Mouse (Mus musculus): ENCODE data around the gene Arfgap3. TPM values are rescaled to one million over a fixed set of nuclear protein-coding genes. Genes with fewer than 3 reads are reported as not detected.

Gene Arfgap3
- polyA plus RNA-seq, 2 experiments: 10.1 to 15.3 TPM

DNA sequence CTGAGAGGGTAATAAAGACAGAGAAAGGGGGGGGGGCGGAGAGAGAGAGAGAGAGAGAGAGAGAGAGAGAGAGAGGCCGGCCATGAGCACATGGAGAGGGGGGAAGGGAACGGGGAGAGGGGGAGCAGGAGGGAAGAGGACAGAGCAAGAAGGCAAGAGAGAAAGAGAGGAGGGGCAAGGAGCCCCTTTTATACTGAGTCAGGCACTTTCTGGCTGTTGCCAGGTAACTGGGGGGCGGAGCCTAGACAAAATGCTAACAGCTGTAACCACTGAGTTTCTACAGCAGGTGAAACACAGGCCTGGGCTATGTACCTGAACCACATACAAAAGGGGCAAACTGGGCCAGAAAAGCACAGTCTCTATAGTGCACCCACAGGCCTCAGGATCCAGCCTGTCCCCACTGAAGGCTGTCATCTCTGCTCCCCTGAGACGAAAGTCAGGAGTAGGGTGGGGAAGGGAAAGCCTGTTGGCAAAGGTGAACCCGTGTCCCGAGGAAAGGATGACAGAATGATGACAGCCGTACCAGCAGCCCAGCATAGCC, 53.2 kb downstream of the Arfgap3 start:
- Histone ChIP-seq H3K36me3 (replicated peaks; ENCODE audit: control insufficient read depth, insufficient read depth, low read depth) (no peaks in the 10 kb centered on the region), H3K4me3 (ENCODE audit: insufficient read depth in 1 of 2, low read depth in 2 of 2, low read length in 2 of 2) (no peak overlapping the region), H3K27me3 (ENCODE audit: control insufficient read depth, insufficient read depth, low read length) (no peaks in the 10 kb centered on the region), H3K9ac (replicated peaks) (no peak overlapping the region), H3K4me2 (ENCODE audit: low read depth) (no peak overlapping the region), H3K4me1 (replicated peaks; ENCODE audit: control insufficient read depth in 2 of 2, insufficient read depth in 2 of 2, low read length in 1 of 2) (peaks cover 0 to 13% of the 10 kb centered on the region in 2 experiments; a peak in 3 of 4 replicates), H3K9me3 (ENCODE audit: control insufficient read depth, low read length) (no peaks in the 10 kb centered on the region), H3K27ac (no peak overlapping the region)
- 63% methylated on average over 7 of the region's 8 CpGs for WGBS (ENCODE audit: insufficient replicate concordance)
- DNase-seq (ENCODE audit: low read depth in 3 of 3, low spot score in 3 of 3) (no peak), ATAC-seq (ENCODE audit: insufficient read depth) (no peak)
- TF ChIP-seq EP300 (IDR thresholded peaks at IDR 0.05; ENCODE audit: low read depth): no peak
- no peak for TF ChIP-seq CTCF (IDR thresholded peaks at IDR 0.05; ENCODE audit: low read depth)

DNA sequence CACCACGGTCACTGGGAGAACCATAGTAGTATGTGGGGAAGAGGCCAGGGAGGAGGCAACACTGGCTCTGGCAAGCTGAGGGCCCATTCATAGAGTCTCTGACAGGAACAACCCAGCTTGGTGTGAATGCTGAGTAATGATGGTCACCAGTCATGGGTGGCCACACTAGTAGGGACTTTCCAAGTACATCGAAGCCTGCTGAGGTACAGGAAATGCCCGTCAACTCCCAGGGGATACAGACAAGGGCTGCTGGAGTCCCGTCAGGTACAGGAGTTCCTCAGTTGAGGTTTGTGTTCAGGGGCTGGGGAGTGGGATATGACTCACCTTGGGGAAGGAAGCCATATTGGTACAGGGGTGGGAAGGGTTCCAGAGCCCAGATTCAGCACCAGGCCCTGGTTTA, 54.0 kb downstream of the Arfgap3 start:
- ATAC-seq (ENCODE audit: insufficient read depth) (no peak), DNase-seq (ENCODE audit: low read depth in 3 of 3, low spot score in 3 of 3) (no peak)
- no peaks in the 10 kb centered on the region for H3K9me3 ChIP-seq (ENCODE audit: control insufficient read depth, low read length)

DNA sequence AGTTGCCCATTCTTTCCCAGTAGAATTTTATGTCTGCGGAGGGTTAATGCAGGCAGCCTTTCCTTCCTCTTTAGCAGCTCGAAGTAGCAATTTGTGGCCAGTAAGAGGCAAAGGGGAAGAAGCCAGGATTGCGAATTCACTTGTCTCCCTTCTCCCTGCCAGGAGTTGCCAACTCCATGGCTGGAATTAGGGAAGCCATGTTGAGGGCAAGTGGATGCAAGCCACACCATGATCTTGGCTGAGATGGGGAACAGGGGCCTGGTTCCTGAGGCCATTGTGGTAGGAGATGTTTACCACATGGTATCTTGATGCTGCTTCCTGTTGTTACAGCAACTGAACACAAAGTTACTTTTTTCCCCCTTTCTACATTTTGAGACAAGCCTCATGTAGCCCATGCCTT, 55.1 kb downstream of the Arfgap3 start:
- no peak overlapping the region for H3K9ac ChIP-seq (replicated peaks)
- no peak overlapping the region for H3K4me2 ChIP-seq (ENCODE audit: low read depth)
- no peaks in the 10 kb centered on the region for H3K27me3 ChIP-seq (ENCODE audit: control insufficient read depth, insufficient read depth, low read length)
- peaks cover 0 to 10% of the 10 kb centered on the region in 2 experiments; a peak in 2 of 4 replicates for H3K4me1 ChIP-seq (replicated peaks; ENCODE audit: control insufficient read depth in 2 of 2, insufficient read depth in 2 of 2, low read length in 1 of 2)
- no peak for ATAC-seq (ENCODE audit: insufficient read depth)
- DNase-seq (ENCODE audit: low read depth in 3 of 3, low spot score in 3 of 3): no peak
- no peaks in the 10 kb centered on the region for H3K36me3 ChIP-seq (replicated peaks; ENCODE audit: control insufficient read depth, insufficient read depth, low read depth)
- H3K9me3 ChIP-seq (ENCODE audit: control insufficient read depth, low read length): no peaks in the 10 kb centered on the region
- TF ChIP-seq EP300 (IDR thresholded peaks at IDR 0.05; ENCODE audit: low read depth): no peak
- TF ChIP-seq CTCF (IDR thresholded peaks at IDR 0.05; ENCODE audit: low read depth): no peak
- 28% methylated on average over 3 of the region's 3 CpGs for WGBS (ENCODE audit: insufficient replicate concordance)
- no peak overlapping the region for H3K4me3 ChIP-seq (ENCODE audit: insufficient read depth in 1 of 2, low read depth in 2 of 2, low read length in 2 of 2)
- H3K27ac ChIP-seq: no peak overlapping the region

More for the DNA sequence above, 54.0 kb downstream of the Arfgap3 start:
- H3K27ac ChIP-seq: no peak overlapping the region
- H3K4me1 ChIP-seq (replicated peaks; ENCODE audit: control insufficient read depth in 2 of 2, insufficient read depth in 2 of 2, low read length in 1 of 2): peaks cover 0 to 13% of the 10 kb centered on the region in 2 experiments; a peak in 3 of 4 replicates
- H3K4me3 ChIP-seq (ENCODE audit: insufficient read depth in 1 of 2, low read depth in 2 of 2, low read length in 2 of 2): no peak overlapping the region
- no peaks in the 10 kb centered on the region for H3K27me3 ChIP-seq (ENCODE audit: control insufficient read depth, insufficient read depth, low read length)
- no peak overlapping the region for H3K4me2 ChIP-seq (ENCODE audit: low read depth)
- H3K36me3 ChIP-seq (replicated peaks; ENCODE audit: control insufficient read depth, insufficient read depth, low read depth): no peaks in the 10 kb centered on the region
- H3K9ac ChIP-seq (replicated peaks): no peak overlapping the region
- TF ChIP-seq EP300 (IDR thresholded peaks at IDR 0.05; ENCODE audit: low read depth) (no peak), CTCF (IDR thresholded peaks at IDR 0.05; ENCODE audit: low read depth) (no peak)
- WGBS (ENCODE audit: insufficient replicate concordance): 58% methylated on average over 4 of the region's 4 CpGs

DNA sequence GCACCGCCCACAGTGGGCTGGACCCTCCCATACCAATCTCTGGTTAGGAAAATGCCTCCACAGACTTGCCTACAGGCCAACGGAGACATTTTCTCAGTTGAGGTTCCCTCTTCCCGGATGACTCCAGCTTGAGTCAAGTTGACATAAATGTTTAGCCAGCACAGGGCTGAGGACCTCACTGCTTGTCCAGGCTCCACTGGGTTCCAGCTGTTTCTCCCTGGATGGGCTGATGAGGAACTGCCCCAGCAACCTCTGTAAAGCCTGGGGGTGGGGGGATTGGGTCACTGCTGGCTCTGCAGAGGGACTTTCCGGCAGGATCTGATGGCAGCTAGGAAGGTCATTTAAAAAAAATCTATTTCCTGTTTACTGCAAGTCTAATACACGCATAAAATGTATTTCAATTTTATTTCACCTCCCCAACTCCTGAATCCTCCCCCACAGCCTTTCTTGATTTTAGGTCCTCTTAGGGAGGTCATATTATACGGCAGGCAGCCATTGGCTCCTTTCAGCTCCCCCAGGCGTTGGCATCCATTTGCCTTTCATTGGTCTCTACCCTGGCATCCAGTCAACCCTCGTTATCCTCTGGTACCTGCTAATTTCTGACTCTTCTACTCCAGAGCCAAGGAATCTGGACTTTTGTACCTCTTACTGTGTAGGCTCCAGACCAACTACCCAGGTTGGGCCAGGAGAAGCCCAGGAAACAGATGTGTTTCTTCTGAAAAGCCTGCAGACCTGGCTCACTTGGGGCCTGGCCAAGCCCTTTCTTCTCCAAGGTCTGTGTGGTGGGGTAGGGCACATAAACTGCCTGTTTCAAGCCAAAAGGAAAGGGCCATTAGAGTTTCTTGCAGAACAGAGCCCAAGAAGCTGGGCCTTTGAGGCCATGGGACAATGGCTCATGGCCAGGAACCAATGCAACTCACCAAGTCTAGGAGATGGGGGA, 56.1 kb downstream of the Arfgap3 start:
- no peaks in the 10 kb centered on the region for H3K36me3 ChIP-seq (replicated peaks; ENCODE audit: control insufficient read depth, insufficient read depth, low read depth)
- no peak for TF ChIP-seq CTCF (IDR thresholded peaks at IDR 0.05; ENCODE audit: low read depth)
- no peak for TF ChIP-seq EP300 (IDR thresholded peaks at IDR 0.05; ENCODE audit: low read depth)
- 71% methylated on average over 8 of the region's 8 CpGs for WGBS (ENCODE audit: insufficient replicate concordance)
- no peak overlapping the region for H3K4me3 ChIP-seq (ENCODE audit: insufficient read depth in 1 of 2, low read depth in 2 of 2, low read length in 2 of 2)
- no peak overlapping the region for H3K4me2 ChIP-seq (ENCODE audit: low read depth)
- H3K27me3 ChIP-seq (ENCODE audit: control insufficient read depth, insufficient read depth, low read length): no peaks in the 10 kb centered on the region
- H3K4me1 ChIP-seq (replicated peaks; ENCODE audit: control insufficient read depth in 2 of 2, insufficient read depth in 2 of 2, low read length in 1 of 2): peaks cover 0 to 6% of the 10 kb centered on the region in 2 experiments; a peak in 1 of 4 replicates
- no peaks in the 10 kb centered on the region for H3K9me3 ChIP-seq (ENCODE audit: control insufficient read depth, low read length)
- ATAC-seq (ENCODE audit: insufficient read depth) (no peak), DNase-seq (ENCODE audit: low read depth in 3 of 3, low spot score in 3 of 3) (no peak)
- H3K27ac ChIP-seq: no peak overlapping the region
- no peak overlapping the region for H3K9ac ChIP-seq (replicated peaks)

DNA sequence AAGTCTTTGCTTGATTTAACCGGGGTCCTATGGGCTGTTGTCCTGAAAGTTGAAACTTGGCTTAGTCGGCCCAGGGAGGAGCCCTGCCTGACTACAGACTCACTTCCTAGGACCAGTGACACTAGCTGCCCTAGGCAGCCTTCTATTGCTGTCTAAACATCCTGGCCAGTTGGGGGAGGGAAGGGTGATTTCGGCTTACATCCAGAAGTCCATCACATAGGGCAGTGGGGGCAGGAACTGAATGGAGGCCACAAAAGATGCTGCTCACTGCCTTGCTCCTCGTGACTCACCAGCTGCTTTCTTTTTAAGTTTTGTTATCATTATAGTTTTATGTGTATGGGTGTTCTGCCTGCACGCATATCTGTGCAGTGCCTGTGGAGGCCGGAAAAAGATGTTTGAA, 56.9 kb downstream of the Arfgap3 start:
- no peak for DNase-seq (ENCODE audit: low read depth in 3 of 3, low spot score in 3 of 3)
- no peak for TF ChIP-seq EP300 (IDR thresholded peaks at IDR 0.05; ENCODE audit: low read depth)
- TF ChIP-seq CTCF (IDR thresholded peaks at IDR 0.05; ENCODE audit: low read depth): no peak
- ATAC-seq (ENCODE audit: insufficient read depth): 0 out of 2 replicates have a peak, but pooled peaks have one; percentile 26
- Histone ChIP-seq H3K27ac (no peak overlapping the region), H3K36me3 (replicated peaks; ENCODE audit: control insufficient read depth, insufficient read depth, low read depth) (no peaks in the 10 kb centered on the region), H3K9ac (replicated peaks) (no peak overlapping the region), H3K27me3 (ENCODE audit: control insufficient read depth, insufficient read depth, low read length) (no peaks in the 10 kb centered on the region), H3K4me1 (replicated peaks; ENCODE audit: control insufficient read depth in 2 of 2, insufficient read depth in 2 of 2, low read length in 1 of 2) (peaks cover 0 to 6% of the 10 kb centered on the region in 2 experiments; a peak in 1 of 4 replicates), H3K4me3 (ENCODE audit: insufficient read depth in 1 of 2, low read depth in 2 of 2, low read length in 2 of 2) (no peak overlapping the region), H3K9me3 (ENCODE audit: control insufficient read depth, low read length) (no peaks in the 10 kb centered on the region), H3K4me2 (ENCODE audit: low read depth) (no peak overlapping the region)
- WGBS (ENCODE audit: insufficient replicate concordance): 64% methylated on average over 6 of the region's 6 CpGs

All from liver, embryonic 14.5 days (tissue).